Mouse (Mus musculus) left cerebral cortex, postnatal 14 days (tissue): ENCODE measurements at regions not wholly inside any gene's neighbourhood (a gene's known extent, or its start where the extent isn't known, plus 50 kb on each side); places are given as distances from the start of the nearest gene placed in this dataset.

Experiments
- DNase-seq, 2 experiments: peaks; one replicate each; pipeline ENCODE4 v3.0.0; 2021 to 2022; ENCODE audit warnings: low spot score in 2 of 2, mixed read lengths in 1 of 2
- intact Hi-C: fragments of 180-260 bp; cut with DNase I; formaldehyde crosslinking; loops from one replicate; pipeline ENCODE4 v1.15.1; 2025

DNA sequence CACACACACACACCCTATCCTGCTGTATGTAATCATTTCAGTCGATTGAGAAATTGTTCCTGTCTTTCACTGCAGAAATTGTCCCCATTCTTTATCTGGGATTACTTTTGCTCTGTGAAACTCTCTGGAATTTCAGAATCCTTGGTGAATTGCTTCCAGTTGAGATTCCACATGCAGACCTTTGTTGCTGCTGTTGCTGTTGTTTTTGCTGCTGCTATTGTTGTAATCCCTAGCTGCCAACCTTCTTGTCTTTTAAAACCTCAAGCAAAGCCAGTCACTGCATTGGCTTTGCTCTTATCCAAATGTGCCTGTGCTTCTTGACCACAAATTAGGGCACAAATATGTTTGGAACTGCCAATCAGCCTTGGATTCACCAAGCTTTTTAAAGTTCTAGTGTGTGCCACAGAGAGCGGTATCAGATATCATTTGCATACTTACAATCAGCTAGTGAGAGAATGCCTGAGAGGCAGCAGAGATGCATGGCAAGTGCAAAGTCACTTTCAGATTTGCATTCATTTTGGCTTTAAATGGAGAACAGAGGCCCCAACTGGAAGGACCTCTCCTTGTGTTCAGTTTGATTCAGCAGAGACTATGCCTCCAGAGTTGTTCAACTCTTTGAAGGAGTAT, 1187.0 kb upstream of the Map3k7 start:
- intact Hi-C loops = no loop called here

DNA sequence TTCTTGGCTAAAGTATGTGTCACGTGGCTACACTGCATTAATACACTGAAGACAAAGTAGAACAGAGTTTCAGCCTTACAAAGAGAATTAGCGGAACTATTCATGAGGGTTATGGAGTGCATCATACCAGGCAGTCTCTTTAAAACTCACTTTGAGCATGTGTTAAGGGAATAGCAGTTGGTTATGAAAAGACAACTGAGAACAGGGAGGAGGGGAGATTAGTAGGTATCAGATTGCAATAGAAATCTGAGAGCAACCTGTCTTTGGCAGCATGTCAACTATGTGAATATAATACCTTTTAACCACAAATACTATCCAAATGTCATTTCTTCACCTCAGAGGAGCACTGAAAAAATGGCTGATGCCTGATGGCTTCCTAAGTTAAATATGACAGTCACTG, 1182.2 kb upstream of the Map3k7 start:
- intact Hi-C loops = no loop called here
- no peak for DNase-seq

More for the DNA sequence above, 1187.0 kb upstream of the Map3k7 start:
- no peak for DNase-seq

DNA sequence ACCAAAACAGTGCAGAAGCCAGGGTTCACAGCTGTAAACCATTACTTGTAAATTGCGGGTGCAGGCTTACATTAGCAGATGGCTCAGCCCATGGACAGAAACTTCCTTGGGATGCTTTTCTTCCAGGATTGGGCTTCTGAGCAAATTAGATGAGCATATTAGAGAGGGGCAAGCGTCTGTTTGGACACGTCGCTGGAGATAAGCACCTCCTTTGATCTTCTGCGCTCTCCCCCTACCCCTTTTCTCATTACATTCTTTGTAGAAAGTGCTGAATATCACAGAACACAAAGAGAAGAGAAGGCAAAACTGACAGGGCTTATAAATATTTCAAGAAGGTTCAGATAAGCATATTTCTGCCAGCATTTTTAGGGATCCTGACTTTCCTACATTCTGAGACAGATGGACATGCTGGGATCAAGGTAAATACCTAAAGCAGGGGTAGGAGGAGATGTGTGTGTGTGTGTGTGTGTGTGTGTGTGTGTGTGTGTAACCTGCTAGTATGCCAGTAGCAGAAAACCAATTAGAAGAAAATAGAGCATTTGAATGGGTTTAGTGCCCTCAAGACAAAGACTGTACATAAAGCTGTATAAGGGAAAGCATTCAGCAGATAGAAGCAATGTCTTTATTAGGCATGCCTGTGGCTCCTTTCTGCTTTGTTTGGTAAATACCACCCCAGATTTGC, 1173.8 kb upstream of the Map3k7 start:
- no peak for DNase-seq
- intact Hi-C loops = no loop called here

DNA sequence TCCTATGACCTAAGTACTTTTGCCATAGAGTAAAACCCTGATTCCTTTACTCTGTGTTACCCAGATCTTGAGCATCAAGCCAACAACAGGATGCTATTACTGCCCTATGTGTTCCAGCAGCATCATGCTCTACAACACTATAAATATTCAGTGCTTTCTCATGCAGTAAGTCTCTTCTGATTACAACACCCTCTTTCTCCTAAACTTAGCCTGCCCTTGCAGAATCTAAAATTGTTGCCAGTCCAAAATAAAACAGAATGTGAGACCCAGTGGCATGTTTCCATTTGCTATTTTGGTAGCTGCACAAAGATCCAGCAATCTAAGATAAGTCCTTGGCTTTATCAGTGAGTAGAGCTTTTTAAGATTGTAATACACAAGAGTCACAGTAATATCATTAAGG, 1154.1 kb upstream of the Map3k7 start:
- DNase-seq = peak; percentile 26 to 58
- intact Hi-C loops = no loop called here

DNA sequence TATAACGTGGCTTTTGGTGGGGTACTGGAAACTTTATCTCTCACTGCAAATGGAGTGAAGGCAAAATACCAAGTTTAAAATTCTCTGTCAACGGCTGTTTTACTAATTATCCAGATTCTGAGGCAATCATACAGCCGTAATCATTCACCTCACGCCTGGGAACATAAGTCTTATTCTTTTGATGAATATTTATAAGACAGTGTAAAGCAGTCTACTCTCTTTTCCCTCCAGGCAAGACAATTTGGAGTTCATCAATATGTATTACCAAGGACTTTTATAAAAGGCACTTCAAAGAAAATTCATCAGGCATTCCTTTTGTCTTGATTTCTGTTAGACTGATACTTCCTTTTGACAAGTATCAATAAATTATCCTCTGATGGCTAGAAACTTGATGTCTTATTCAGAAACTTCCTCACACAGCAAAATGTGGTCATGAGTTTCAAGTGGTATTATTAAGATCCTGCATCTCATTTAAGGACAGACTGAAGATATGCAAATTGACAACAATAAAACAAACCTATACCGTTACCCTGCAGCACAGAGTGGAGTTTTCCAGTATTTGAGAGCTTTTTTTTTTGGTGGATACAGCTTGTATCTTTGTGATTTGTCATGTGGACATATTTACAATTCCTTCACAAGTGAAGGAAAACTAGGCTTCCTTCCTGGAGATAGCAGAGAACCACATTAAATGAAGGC, 1108.4 kb upstream of the Map3k7 start:
- intact Hi-C loops = no loop called here
- no peak for DNase-seq

DNA sequence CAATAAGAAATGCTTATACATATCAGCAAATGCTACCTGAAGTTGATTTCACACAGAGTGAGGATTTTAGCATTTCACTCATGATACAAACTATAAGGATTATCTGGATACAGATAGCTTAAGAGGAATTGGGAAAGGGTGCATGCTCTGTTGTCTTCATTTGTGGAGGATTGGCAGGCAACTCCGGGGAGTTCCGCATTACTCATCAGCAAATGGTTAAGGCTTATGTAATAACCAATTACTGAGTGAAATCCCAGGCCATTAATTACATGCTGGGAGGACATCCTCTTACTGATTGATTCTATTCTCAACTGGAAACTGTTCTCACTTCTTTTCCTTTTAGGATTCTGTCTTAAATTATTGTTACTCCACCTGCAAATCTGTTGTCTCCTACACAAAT, 1058.9 kb upstream of the Map3k7 start:
- intact Hi-C loops = no loop called here

DNA sequence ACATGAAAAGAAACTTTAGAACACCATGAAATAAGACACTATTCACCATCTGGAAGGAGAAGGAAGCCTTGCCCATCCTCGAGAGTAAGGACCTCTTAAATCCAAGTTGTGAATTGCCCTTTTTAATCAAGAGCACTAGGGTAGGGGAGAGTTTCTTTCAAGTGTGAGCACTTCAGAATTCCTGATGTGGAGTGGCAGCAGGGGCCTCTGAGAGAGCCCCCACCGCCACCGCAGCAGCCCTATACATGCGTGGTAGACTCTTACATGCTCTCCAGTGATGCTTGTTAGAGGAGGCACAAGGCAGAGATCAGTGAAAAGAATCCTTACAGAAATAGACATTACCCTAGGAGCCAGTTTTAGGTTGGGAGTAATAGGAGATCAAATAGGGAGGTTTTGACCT, 1041.0 kb upstream of the Map3k7 start:
- intact Hi-C loops = no loop called here
- DNase-seq = no peak

More for the DNA sequence above, 1058.9 kb upstream of the Map3k7 start:
- DNase-seq = no peak

DNA sequence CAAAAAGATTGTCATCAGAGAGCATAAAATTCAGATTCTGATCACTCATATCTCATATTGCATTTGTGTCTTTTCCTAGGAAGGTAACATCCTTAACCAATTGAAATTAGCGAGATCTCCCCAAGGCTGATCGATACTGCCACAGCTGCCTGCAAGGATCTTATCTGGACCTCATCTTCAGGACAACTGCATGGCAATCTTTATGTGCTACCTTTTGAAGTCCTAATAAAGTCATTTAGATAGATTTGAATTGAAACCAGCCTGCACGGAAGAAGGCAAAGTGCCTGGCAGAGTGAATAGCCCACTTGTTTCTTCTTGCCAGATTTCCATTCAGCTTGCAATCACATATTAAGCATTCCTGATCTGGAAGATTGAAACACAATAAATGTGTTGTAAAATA, 1031.5 kb upstream of the Map3k7 start:
- intact Hi-C loops = no loop called here
- no peak for DNase-seq

DNA sequence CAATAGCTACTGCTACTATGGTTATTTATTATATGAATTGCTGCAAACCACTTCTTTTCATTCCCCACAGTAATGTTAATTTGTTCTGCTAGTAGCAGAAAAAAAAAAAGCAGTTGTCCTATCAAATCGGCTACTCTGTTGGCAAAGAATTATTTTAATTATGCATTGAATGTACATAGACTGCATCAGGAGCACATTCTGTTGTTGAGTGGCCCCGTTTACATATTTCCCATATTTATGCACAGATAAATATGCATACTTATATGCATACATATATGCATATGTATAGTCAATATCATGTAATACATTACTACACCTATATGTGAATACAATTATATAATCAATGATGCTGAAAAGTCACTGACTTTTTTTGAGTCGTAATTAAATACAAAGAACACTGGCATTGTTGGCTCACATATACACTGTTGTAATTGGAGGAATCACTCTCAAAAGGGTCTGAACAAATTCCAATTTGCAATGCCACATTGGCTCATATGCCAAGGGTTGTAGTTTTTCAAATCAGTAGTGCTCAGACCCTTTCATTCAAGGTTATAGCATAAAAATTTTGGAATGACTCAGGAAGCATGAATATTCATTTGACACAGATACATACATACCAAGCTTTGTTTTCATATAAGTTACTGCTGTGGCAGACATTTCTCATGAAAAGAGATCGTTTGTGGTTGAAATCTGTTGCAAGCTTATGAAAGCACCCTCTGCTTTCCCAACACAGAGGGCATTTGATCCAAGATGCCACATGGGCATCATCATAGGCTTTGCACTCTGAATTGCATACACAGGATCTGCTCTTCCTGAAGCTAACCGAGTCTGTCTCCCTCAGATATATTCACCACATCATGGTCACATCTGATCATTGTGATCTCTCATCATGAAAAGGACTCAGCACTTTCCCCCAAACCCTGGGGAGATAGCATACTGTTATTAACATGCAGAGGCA, 1030.6 kb upstream of the Map3k7 start:
- intact Hi-C loops = no loop called here
- DNase-seq = peak in 1 of 2 experiments; percentile 7

DNA sequence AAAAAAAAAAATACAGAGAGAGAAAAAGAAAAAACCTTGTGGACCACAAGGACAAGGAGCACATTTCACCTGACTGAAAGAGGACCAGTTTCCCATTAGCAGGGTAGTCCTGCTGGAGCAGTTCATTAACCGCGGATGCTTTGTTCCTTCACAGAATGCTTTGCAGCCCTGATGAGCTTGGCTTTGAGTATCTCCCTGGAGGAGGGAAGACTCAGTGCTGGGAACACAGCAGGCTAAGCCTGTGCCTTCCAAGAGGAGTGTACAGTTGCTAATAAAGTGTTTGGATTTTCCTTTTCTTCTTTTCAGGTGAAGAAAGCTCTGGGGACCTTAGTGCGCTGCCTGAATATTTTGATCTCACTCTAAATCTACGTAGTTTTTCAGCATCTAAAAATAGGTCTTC, 980.3 kb upstream of the Map3k7 start:
- intact Hi-C loops = no loop called here
- DNase-seq = no peak

DNA sequence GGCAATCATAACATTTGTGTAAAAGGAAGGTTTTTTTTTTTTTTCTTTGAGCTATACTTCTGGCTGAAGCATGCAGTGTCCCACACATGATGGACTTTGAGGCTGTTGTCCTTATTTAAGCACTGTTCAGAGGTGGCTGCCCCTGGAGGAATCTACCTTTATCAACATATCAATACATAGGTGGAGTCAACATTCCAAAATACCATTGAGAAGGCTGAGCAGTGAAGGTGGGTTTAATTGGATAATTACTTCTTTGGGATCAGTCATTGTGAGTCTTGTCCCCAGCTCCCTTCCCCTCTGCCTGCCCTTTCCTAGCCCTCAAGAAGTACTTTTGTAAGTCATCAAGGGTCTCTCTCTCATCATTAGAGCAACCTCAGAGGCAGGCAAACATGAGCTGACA, 951.9 kb upstream of the Map3k7 start:
- intact Hi-C loops = no loop called here

DNA sequence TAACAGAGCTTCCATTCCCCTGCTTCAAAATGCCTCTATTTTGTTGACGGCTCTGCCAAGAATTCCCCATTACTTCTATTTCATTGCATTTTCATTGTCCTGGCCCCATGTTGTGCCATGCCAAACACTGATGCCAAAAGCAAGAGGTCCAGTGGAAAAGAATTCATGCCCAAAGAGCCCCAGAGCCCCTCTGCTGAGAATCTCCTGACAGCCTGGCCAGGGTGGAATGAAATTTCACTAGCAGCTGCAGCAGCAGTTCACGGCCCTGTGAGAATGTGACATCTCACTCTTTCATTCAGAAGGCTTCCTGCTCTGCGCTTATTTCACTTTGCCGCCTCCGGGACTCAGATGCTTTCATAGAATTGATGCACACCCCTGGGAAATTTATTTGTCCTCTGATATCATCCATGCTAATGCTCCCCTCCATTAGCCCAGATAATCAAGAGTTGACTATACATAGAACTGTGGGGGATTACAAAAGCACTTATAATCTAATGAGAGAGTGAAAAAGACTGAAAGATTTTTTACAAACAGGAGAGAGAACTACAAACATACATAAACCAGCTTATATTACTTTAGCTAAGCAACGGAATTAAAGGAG, 911.7 kb upstream of the Map3k7 start:
- intact Hi-C loops = no loop called here
- DNase-seq = peak in 1 of 2 experiments; percentile 2

More for the DNA sequence above, 951.9 kb upstream of the Map3k7 start:
- DNase-seq = no peak

DNA sequence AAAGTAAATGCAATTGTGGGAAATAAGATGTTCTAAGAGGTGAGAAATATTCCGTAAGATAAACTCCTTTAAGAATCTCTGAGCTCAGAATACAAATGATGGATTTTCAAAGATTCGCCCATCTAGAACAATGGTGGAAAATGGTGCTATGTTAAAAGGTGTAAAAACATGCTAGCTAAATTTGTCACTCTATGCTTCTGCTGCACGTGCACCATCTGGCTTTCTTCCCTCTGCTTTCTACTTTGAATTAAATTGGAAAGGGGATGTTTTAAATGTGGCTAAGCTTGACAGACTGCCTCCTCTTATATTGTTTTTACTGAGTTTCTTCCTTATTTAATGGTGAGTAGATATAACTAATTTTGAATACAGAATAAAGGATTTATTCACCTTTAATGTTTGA, 887.7 kb upstream of the Map3k7 start:
- intact Hi-C loops = no loop called here
- peak; percentile 23 to 26 for DNase-seq

DNA sequence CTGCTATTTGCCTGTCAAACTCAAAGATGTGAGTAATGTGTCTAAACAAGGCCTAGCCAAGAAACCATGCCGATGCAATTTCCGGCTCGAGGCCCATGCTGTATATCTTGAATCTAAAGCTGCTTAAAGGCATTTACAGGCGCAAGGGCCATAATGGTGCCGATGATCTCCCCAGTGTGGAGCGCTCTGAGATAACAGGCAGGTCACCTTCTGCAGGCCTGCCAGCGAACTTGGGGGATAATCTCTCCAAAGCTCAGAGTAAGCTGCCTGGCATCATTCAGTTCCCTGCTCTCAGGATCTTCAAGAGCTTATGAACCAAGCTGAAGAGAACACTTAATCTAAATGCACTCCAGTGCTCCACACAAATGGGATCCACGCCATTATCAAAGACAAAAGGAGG, 842.3 kb upstream of the Map3k7 start:
- intact Hi-C loops = no loop called here
- DNase-seq = no peak

DNA sequence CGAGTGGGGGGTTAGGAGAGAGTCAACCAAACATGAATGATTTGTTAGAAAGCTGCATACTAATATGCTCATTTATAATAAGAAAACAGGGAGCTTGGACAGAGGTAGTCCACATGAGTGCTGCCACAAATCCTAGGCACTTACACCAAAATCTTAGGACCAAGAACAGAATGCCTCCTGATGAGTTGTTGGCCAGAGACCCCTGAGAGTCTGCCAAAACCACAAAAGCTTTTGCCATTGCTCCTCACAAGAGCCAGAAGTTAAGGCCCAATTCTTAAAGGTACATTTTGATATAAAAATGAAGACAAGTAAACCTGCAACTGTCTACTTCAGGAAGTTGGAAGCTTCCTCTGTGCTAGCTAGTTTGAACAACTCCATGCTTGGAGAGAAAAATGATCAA, 820.7 kb upstream of the Map3k7 start:
- no peak for DNase-seq
- intact Hi-C loops = no loop called here

DNA sequence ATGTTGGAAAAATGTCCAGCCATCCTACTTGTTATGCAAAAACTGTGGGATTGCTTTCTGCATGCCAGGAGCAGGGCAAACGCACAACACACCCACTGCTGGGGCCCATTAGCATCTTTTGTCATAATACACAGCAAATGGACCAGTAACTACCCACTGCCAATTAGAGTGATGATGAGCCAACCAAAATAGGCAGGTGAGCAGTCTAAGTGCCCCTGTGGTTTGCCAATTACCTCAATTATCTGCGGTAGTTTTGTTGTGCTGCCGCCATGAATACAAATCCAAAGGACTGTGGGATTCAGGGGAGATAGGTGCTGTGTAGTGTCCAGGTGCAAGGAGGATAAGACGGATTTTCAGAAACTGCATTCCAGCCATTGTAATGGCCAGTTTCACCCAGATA, 796.5 kb upstream of the Map3k7 start:
- intact Hi-C loops = no loop called here
- DNase-seq = no peak

DNA sequence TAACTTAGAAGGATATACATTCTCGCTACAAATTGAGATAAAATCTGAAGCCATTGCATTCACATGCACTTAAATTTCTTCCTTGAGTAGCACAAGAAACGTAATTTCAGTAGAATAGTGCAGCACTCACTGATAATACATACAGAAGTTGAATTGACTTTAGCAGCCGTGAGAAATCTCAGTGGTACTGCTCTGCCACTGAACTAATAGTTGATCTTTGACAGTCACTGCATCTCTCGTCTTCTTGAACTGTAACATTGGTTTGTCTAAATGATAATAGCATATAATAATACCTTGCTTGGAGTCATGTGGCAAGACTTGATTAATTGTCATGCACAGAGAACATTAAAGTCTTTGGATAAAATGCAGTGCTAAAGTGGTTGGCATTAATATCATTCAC, 795.5 kb upstream of the Map3k7 start:
- intact Hi-C loops = no loop called here
- no peak for DNase-seq

DNA sequence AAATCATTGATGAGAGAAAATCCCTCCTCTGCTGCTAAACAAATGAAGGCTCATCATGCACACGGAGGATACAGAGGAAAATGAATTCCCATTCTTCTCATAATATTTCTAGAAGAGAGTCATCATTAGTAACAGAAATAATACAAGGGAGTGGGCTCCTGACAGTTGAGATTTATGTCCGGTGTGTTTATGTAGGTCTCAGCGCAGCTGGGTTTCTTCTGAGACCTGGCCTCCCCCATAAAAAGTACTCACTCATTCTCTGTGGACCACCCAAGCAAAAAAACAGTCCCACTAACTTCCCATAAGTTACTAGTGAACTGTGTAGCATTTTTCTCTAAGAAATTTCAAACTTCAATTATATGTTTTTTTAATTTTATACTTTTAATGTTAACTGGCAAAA, 792.7 kb upstream of the Map3k7 start:
- DNase-seq = no peak
- intact Hi-C loops = no loop called here

DNA sequence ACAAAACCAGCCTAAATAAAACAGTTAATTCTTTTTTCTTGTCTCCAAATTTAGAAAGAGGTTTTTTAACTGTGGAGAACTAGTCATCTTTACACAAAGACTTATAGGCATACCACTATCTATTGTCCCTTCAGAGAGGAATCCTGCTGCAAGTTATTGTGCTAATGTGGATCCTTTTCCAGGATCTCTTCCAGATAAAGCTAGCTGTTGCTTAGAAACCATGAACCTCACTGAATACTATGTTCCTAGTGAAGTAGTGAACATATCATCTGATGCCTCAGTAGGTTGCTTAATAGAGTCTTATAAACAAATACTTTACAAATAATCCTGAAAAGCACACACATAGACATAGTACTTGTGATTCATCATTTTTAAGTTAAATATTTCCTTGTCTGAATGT, 766.0 kb upstream of the Map3k7 start:
- intact Hi-C loops = no loop called here
- DNase-seq = no peak
